Mouse (Mus musculus): ENCODE data around the gene Kcnh5. TPM values are rescaled to one million over a fixed set of nuclear protein-coding genes. Genes with fewer than 3 reads are reported as not detected.

Gene Kcnh5
- polyA plus RNA-seq, 1 experiment: not detected

DNA sequence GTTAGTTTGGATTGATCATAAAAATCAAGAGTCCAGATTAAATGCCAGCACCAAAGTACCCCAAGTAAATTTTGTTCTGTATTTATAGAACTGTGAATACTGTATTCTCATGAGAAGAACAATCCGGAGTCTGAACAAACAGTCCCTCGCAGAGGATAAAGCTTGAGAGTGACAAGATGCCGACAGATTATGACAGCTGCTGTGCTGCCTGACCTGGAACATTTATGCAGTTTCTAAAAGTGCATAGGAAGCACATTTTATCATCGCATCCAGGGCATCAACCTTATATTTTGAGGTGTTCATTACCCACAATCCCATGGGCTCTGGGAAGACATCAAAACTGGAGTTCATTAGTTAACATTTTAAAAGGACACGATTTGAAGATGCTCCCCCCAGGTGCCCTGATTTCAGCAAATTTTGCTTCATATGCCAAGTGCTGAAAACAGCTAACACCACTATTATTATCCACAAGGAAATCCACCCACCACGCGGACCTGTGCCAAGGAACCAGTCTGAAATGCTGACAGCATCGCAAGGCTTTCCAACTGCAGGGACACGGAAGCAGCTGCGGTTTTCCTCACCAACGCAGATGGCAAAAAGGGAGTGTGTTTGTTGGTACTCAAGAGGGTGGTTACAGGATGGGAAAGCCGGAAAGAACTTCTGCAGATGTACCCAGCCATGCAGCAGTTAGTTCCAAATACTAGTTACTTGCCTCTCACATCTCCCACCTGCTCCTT is 328.4 kb downstream of the Kcnh5 start:
- Histone ChIP-seq H3K27me3 (ENCODE audit: control insufficient read depth) (no peaks in the 10 kb centered on the region), H3K4me1 (ENCODE audit: control insufficient read depth) (no peaks in the 10 kb centered on the region), H3K9me3 (ENCODE audit: control insufficient read depth, low read length) (peaks cover 5% of the 10 kb centered on the region; the same call in 1 of the 2 replicates), H3K4me3 (replicated peaks) (no peak overlapping the region), H3K36me3 (ENCODE audit: control insufficient read depth) (no peaks in the 10 kb centered on the region)
- no peak for TF ChIP-seq GATA1 (IDR thresholded peaks at IDR 0.05; ENCODE audit: low read length)
- no peak for TF ChIP-seq TAL1 (IDR thresholded peaks at IDR 0.05; ENCODE audit: low read length)

Other genes starting within 250 kb of the Kcnh5 start
- 0.04 and 0.08 TPM in 2 replicates for gene Rhoj, start 131.0 kb upstream of the Kcnh5 start, polyA plus RNA-seq (2012)
- not detected in 2 replicates for gene Gphb5, start 239.4 kb upstream of the Kcnh5 start, polyA plus RNA-seq (2012)

Measured in erythroblast, embryonic 14.5 days (primary cell).